Mouse (Mus musculus): ENCODE results near the gene Ppp5c. TPM values are rescaled to one million over a fixed set of nuclear protein-coding genes. Genes with fewer than 3 reads are reported as not detected.

Ppp5c gene
- total RNA-seq, 2 experiments from 2014 or later = 20.7 to 22.6 TPM

Other genes with a start within 250 kb of the Ppp5c start
- gene Slc1a5, start 246.6 kb downstream of the Ppp5c start, total RNA-seq (2015; ENCODE audit: low replicate concordance) = 596 and 609 TPM in 2 replicates
- 412 and 455 TPM in 2 replicates for gene Slc1a5, start 246.6 kb downstream of the Ppp5c start, total RNA-seq (2017; ENCODE audit: low replicate concordance)
- gene Strn4, start 212.0 kb downstream of the Ppp5c start, total RNA-seq (2015; ENCODE audit: low replicate concordance) = 75.0 and 87.2 TPM in 2 replicates
- 76.9 and 128 TPM in 2 replicates for gene Strn4, start 212.0 kb downstream of the Ppp5c start, total RNA-seq (2017; ENCODE audit: low replicate concordance)
- 6.5 and 7.5 TPM in 2 replicates for gene Fkrp, start 211.2 kb downstream of the Ppp5c start, total RNA-seq (2015; ENCODE audit: low replicate concordance)
- 4.9 and 19.6 TPM in 2 replicates for gene Fkrp, start 211.2 kb downstream of the Ppp5c start, total RNA-seq (2017; ENCODE audit: low replicate concordance)
- gene Prkd2, start 185.0 kb downstream of the Ppp5c start, total RNA-seq (2015; ENCODE audit: low replicate concordance) = 8.3 and 18.4 TPM in 2 replicates
- 3.8 and 4.9 TPM in 2 replicates for gene Prkd2, start 185.0 kb downstream of the Ppp5c start, total RNA-seq (2017; ENCODE audit: low replicate concordance)
- gene Dact3, start 152.6 kb downstream of the Ppp5c start, total RNA-seq (2015; ENCODE audit: low replicate concordance) = not detected in 2 replicates
- gene Dact3, start 152.6 kb downstream of the Ppp5c start, total RNA-seq (2017; ENCODE audit: low replicate concordance) = not detected in 2 replicates
- not detected in 2 replicates for gene Gng8, start 136.1 kb downstream of the Ppp5c start, total RNA-seq (2015; ENCODE audit: low replicate concordance)
- not detected in 2 replicates for gene Gng8, start 136.1 kb downstream of the Ppp5c start, total RNA-seq (2017; ENCODE audit: low replicate concordance)
- gene Ptgir, start 121.4 kb downstream of the Ppp5c start, total RNA-seq (2015; ENCODE audit: low replicate concordance) = 0.36 and 6.7 TPM in 2 replicates
- 1.9 and 2.0 TPM in 2 replicates for gene Ptgir, start 121.4 kb downstream of the Ppp5c start, total RNA-seq (2017; ENCODE audit: low replicate concordance)
- gene Calm3, start 103.8 kb downstream of the Ppp5c start, total RNA-seq (2015; ENCODE audit: low replicate concordance) = 131 and 141 TPM in 2 replicates
- 258 and 325 TPM in 2 replicates for gene Calm3, start 103.8 kb downstream of the Ppp5c start, total RNA-seq (2017; ENCODE audit: low replicate concordance)
- not detected in 2 replicates for gene Pnmal2, start 83.2 kb downstream of the Ppp5c start, total RNA-seq (2015; ENCODE audit: low replicate concordance)
- gene Pnmal2, start 83.2 kb downstream of the Ppp5c start, total RNA-seq (2017; ENCODE audit: low replicate concordance) = not detected in 2 replicates
- gene Pnmal1, start 68.2 kb downstream of the Ppp5c start, total RNA-seq (2015; ENCODE audit: low replicate concordance) = not detected in 2 replicates
- not detected in 2 replicates for gene Pnmal1, start 68.2 kb downstream of the Ppp5c start, total RNA-seq (2017; ENCODE audit: low replicate concordance)
- 0.72 TPM in 1 of 2 replicates, not detected in the other for gene Gm42372, start 44.8 kb downstream of the Ppp5c start, total RNA-seq (2015; ENCODE audit: low replicate concordance)
- gene Gm42372, start 44.8 kb downstream of the Ppp5c start, total RNA-seq (2017; ENCODE audit: low replicate concordance) = 0.13 and 0.53 TPM in 2 replicates
- gene Ccdc8, start 35.2 kb downstream of the Ppp5c start, total RNA-seq (2015; ENCODE audit: low replicate concordance) = not detected in 2 replicates
- not detected in 2 replicates for gene Ccdc8, start 35.2 kb downstream of the Ppp5c start, total RNA-seq (2017; ENCODE audit: low replicate concordance)
- gene Hif3a, start 34.5 kb upstream of the Ppp5c start, total RNA-seq (2015; ENCODE audit: low replicate concordance) = 1.4 TPM in 1 of 2 replicates, not detected in the other
- 0.13 TPM in 1 of 2 replicates, not detected in the other for gene Hif3a, start 34.5 kb upstream of the Ppp5c start, total RNA-seq (2017; ENCODE audit: low replicate concordance)
- 0.72 TPM in 1 of 2 replicates, not detected in the other for gene Psg16, start 46.1 kb upstream of the Ppp5c start, total RNA-seq (2015; ENCODE audit: low replicate concordance)
- gene Psg16, start 46.1 kb upstream of the Ppp5c start, total RNA-seq (2017; ENCODE audit: low replicate concordance) = not detected in 2 replicates
- not detected in 2 replicates for gene Ceacam3, start 122.4 kb upstream of the Ppp5c start, total RNA-seq (2015; ENCODE audit: low replicate concordance)
- gene Ceacam3, start 122.4 kb upstream of the Ppp5c start, total RNA-seq (2017; ENCODE audit: low replicate concordance) = not detected in 2 replicates
- not detected in 2 replicates for gene Psg29, start 175.6 kb upstream of the Ppp5c start, total RNA-seq (2015; ENCODE audit: low replicate concordance)
- gene Psg29, start 175.6 kb upstream of the Ppp5c start, total RNA-seq (2017; ENCODE audit: low replicate concordance) = not detected in 2 replicates